Mouse (Mus musculus): ENCODE results near the gene Nosip. TPM values are rescaled to one million over a fixed set of nuclear protein-coding genes. Genes with fewer than 3 reads are reported as not detected.

The Nosip gene
- polyA plus RNA-seq, 1 experiment from 2014 or later = 31.5 TPM

DNA sequence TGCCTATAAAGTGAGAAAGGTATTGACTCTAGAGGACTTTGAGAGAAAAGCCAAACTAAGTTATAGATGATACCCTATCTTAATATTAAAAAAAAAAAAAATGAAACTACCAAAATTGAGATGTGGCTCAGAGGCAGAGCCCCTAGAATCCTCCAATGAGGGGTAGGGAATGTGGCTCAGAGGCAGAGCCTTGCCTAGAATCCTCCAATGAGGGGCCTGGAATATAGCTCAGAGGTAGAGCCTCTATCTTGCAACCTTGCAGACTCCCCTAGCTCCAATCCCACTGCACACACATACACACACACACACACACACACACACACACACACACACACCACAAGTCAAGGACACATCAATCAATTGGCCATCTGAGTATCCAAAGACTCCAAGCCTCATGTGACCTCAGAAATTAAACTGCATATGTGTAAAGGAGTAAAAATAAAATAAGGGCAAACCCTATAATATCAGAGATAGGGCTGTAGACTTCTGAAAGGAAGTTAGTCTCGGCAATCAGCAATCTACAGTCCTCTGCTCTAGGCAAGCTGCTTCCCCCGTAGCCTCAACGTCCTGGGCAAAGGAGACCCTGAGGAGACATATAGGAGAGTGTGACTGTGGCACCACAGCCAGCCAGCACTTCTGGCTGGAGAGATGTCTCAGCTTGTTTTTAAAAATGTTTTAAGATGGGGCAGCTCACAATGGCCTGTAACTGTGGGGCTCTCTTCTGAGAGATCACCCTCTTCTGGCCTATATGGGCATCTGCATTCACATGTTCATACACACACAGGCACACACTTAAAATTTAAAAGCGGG, 5.2 kb downstream of the Nosip start:
- Histone ChIP-seq H3K9ac (no peak overlapping the region), H3K36me3 (0 out of 2 replicates have a peak, but pooled peaks cover 3% of the 10 kb centered on the region), H3K27me3 (no peaks in the 10 kb centered on the region), H3K9me3 (replicated peaks) (no peaks in the 10 kb centered on the region), H3K4me1 (replicated peaks) (peaks cover 40% of the 10 kb centered on the region), H3K27ac (no peak overlapping the region), H3K4me3 (replicated peaks) (no peak overlapping the region), H3K4me2 (no peak overlapping the region)
- DNase-seq = no peak
- WGBS (ENCODE audit: insufficient replicate concordance) = 49% methylated on average over 4 of the region's 4 CpGs
- peak; percentile 23 for ATAC-seq (ENCODE audit: low read depth)

GRCm38 (mm10) chr7:45068000-45068318, 5.7 kb downstream of the Nosip start:
- H3K9me3 ChIP-seq (replicated peaks) = no peaks in the 10 kb centered on the region
- ATAC-seq (ENCODE audit: low read depth) = peak; percentile 37
- no peak overlapping the region for H3K4me2 ChIP-seq
- H3K36me3 ChIP-seq = 0 out of 2 replicates have a peak, but pooled peaks cover 3% of the 10 kb centered on the region
- no peak overlapping the region for H3K9ac ChIP-seq
- WGBS (ENCODE audit: insufficient replicate concordance) = 15% methylated on average over 5 of the region's 5 CpGs
- H3K27ac ChIP-seq = no peak overlapping the region
- no peaks in the 10 kb centered on the region for H3K27me3 ChIP-seq
- H3K4me1 ChIP-seq (replicated peaks) = peaks cover 42% of the 10 kb centered on the region
- DNase-seq = peak; percentile 62
- no peak overlapping the region for H3K4me3 ChIP-seq (replicated peaks)

- DNase-seq (no peak), ATAC-seq (ENCODE audit: low read depth) (no peak)
- H3K27me3 ChIP-seq = no peaks in the 10 kb centered on the region
- H3K4me1 ChIP-seq (replicated peaks) = peaks cover 36% of the 10 kb centered on the region
- no peak overlapping the region for H3K9ac ChIP-seq
- WGBS (ENCODE audit: insufficient replicate concordance) = 53% methylated on average over 2 of the region's 2 CpGs
- H3K36me3 ChIP-seq = peaks cover 15% of the 10 kb centered on the region
- H3K27ac ChIP-seq = no peak overlapping the region
- H3K9me3 ChIP-seq (replicated peaks) = no peaks in the 10 kb centered on the region
- H3K4me2 ChIP-seq = no peak overlapping the region
- no peak overlapping the region for H3K4me3 ChIP-seq (replicated peaks)
Observed at GRCm38 (mm10) chr7:45069671-45070070, 7.4 kb downstream of the Nosip start.

GRCm38 (mm10) chr7:45072230-45072629, 10.0 kb downstream of the Nosip start:
- H3K4me3 ChIP-seq (replicated peaks) = no peak overlapping the region
- H3K36me3 ChIP-seq = peaks cover 41% of the 10 kb centered on the region
- H3K9ac ChIP-seq = no peak overlapping the region
- no peak overlapping the region for H3K4me2 ChIP-seq
- ATAC-seq (ENCODE audit: low read depth) = no peak
- no peaks in the 10 kb centered on the region for H3K9me3 ChIP-seq (replicated peaks)
- H3K4me1 ChIP-seq (replicated peaks) = peaks cover 37% of the 10 kb centered on the region
- no peak overlapping the region for H3K27ac ChIP-seq
- DNase-seq = no peak
- H3K27me3 ChIP-seq = no peaks in the 10 kb centered on the region
- 72% methylated on average over 2 of the region's 2 CpGs for WGBS (ENCODE audit: insufficient replicate concordance)

GRCm38 (mm10) chr7:45073171-45073707, 11.0 kb downstream of the Nosip start:
- Histone ChIP-seq H3K4me3 (replicated peaks) (no peak overlapping the region), H3K36me3 (peaks cover 45% of the 10 kb centered on the region), H3K9me3 (replicated peaks) (no peaks in the 10 kb centered on the region), H3K4me2 (no peak overlapping the region), H3K9ac (0 out of 2 replicates have a peak overlapping the region, but pooled peaks have one; percentile 22), H3K27me3 (no peaks in the 10 kb centered on the region), H3K4me1 (replicated peaks) (peaks cover 31% of the 10 kb centered on the region), H3K27ac (no peak overlapping the region)
- DNase-seq (no peak), ATAC-seq (ENCODE audit: low read depth) (no peak)
- WGBS (ENCODE audit: insufficient replicate concordance) = 50% methylated on average over 7 of the region's 7 CpGs

DNA sequence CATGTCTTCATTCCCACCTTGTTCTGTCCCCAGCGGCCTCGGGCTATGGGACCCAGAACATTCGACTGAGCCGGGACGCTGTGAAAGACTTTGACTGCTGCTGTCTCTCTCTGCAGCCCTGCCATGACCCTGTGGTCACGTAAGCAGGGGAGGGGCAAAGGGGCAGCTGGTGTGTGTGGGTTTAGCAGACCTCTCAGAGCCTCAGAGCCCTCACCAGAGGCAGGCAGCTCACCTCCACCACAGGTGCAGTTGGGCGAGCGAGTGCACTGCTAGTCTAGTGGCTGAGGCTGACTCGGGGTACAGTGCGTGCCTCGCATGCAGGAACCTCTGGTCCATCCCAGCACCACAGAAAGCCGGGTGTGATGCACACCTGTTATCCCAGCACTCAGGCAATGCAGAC, 11.7 kb downstream of the Nosip start:
- H3K9me3 ChIP-seq (replicated peaks) = no peaks in the 10 kb centered on the region
- peaks cover 45% of the 10 kb centered on the region for H3K36me3 ChIP-seq
- no peak overlapping the region for H3K9ac ChIP-seq
- no peaks in the 10 kb centered on the region for H3K27me3 ChIP-seq
- H3K4me1 ChIP-seq (replicated peaks) = peaks cover 27% of the 10 kb centered on the region
- DNase-seq (no peak), ATAC-seq (ENCODE audit: low read depth) (no peak)
- no peak overlapping the region for H3K4me3 ChIP-seq (replicated peaks)
- no peak overlapping the region for H3K27ac ChIP-seq
- no peak overlapping the region for H3K4me2 ChIP-seq
- WGBS (ENCODE audit: insufficient replicate concordance) = 82% methylated on average over 12 of the region's 12 CpGs

GRCm38 (mm10) chr7:45075405-45075804, 13.2 kb downstream of the Nosip start:
- ATAC-seq (ENCODE audit: low read depth) = 0 out of 2 replicates have a peak, but pooled peaks have one; percentile 8
- Histone ChIP-seq H3K27ac (no peak overlapping the region; the same call in 1 of the 2 replicates), H3K4me3 (replicated peaks) (no peak overlapping the region), H3K9ac (0 out of 2 replicates have a peak overlapping the region, but pooled peaks have one; percentile 15), H3K4me1 (replicated peaks) (peaks cover 31% of the 10 kb centered on the region), H3K9me3 (replicated peaks) (no peaks in the 10 kb centered on the region), H3K36me3 (peaks cover 45% of the 10 kb centered on the region), H3K27me3 (no peaks in the 10 kb centered on the region), H3K4me2 (no peak overlapping the region)
- 67% methylated on average over 4 of the region's 4 CpGs for WGBS (ENCODE audit: insufficient replicate concordance)
- no peak for DNase-seq

DNA sequence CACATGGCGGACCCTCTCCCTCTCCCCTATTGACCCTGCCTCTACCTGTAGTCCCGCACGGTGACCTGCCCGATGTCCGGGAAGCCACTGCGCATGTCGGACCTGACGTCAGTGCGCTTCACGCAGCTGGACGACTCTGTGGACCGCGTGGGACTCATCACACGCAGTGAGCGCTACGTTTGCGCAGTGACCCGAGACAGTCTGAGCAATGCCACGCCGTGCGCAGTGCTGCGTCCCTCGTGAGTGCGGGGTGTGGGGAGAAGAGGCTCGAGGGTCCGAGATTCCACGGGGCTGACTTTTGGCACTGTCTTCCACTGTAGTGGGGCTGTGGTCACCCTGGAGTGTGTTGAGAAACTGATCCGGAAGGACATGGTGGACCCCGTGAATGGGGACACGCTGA, 14.3 kb downstream of the Nosip start:
- Histone ChIP-seq H3K27me3 (no peaks in the 10 kb centered on the region), H3K36me3 (peaks cover 45% of the 10 kb centered on the region), H3K4me3 (replicated peaks) (no peak overlapping the region), H3K27ac (no peak overlapping the region), H3K4me2 (no peak overlapping the region), H3K4me1 (replicated peaks) (peaks cover 40% of the 10 kb centered on the region), H3K9me3 (replicated peaks) (no peaks in the 10 kb centered on the region), H3K9ac (no peak overlapping the region)
- ATAC-seq (ENCODE audit: low read depth) (no peak), DNase-seq (no peak)
- 86% methylated on average over 30 of the region's 30 CpGs for WGBS (ENCODE audit: insufficient replicate concordance)

DNA sequence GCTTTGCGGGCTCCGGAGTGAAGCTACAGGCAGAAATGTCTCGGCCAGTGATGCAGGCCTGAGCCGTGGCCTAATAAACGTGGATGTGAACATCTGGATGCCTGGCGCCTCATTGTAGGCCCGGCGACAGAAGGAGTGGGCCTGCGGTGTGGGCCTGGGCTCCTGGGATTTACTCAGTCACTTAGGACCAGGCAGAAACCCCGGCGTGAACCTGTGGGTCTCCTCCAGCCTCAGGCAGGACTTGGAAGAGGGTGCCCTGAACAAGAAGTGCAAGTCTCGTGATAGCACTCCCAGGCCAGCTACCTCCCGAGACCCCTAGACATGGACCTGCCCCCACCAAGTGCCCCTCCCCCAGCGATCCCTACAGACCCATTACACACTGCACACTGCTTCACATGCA, 15.1 kb downstream of the Nosip start:
- Histone ChIP-seq H3K4me3 (replicated peaks) (no peak overlapping the region), H3K9me3 (replicated peaks) (no peaks in the 10 kb centered on the region), H3K9ac (no peak overlapping the region), H3K27ac (no peak overlapping the region), H3K36me3 (peaks cover 45% of the 10 kb centered on the region), H3K4me2 (no peak overlapping the region), H3K4me1 (replicated peaks) (peaks cover 48% of the 10 kb centered on the region), H3K27me3 (no peaks in the 10 kb centered on the region)
- WGBS (ENCODE audit: insufficient replicate concordance) = 85% methylated on average over 14 of the region's 14 CpGs
- DNase-seq (no peak), ATAC-seq (ENCODE audit: low read depth) (no peak)

DNA sequence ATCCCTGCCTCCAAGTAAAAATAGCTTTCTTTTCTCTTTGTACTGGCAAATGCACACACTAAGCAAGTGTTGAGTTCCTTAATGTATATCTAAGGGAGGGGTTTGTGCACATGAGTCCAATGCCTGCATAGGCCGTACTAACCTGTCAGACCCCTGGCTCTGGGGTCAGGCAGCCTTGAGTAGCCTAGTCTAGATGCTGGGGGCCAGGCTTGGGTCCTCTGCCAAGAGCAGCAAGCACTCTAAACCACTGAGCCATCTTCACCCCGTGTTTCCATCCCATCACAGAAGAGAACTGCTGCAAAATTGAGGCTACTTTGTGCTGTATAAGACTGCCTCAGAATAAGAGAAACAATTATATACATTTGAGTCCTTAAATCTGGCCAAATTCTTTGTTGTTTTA, 15.6 kb downstream of the Nosip start:
- Histone ChIP-seq H3K36me3 (peaks cover 45% of the 10 kb centered on the region), H3K9me3 (replicated peaks) (no peaks in the 10 kb centered on the region), H3K9ac (no peak overlapping the region), H3K4me3 (replicated peaks) (no peak overlapping the region), H3K4me1 (replicated peaks) (peaks cover 51% of the 10 kb centered on the region), H3K4me2 (no peak overlapping the region), H3K27me3 (no peaks in the 10 kb centered on the region), H3K27ac (no peak overlapping the region)
- ATAC-seq (ENCODE audit: low read depth) (no peak), DNase-seq (no peak)
- WGBS (ENCODE audit: insufficient replicate concordance) = 92% methylated on average over 2 of the region's 2 CpGs

DNA sequence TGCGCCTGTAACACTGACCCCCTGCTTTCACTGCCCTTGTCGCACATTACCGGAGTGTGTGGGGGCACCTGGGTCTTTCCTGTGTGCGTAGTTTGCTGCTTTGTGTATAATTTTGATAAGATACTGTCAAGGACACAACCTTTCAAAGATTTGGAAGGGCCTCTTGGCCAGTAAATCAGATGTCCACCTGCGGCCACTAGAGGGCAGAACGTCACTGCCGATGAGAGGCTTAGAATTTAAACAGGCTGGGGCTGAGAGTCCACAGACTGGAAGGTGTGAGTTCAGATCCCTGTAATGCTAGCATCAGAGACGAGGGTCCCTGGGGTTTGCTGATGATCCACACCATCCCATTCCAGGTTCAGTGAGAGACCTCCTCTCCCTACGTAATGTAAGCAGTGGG, 16.3 kb downstream of the Nosip start:
- ATAC-seq (ENCODE audit: low read depth) (no peak), DNase-seq (peak; percentile 60)
- Histone ChIP-seq H3K36me3 (peaks cover 46% of the 10 kb centered on the region), H3K4me3 (replicated peaks) (no peak overlapping the region), H3K9ac (no peak overlapping the region), H3K27ac (no peak overlapping the region), H3K4me1 (replicated peaks) (peaks cover 53% of the 10 kb centered on the region), H3K27me3 (no peaks in the 10 kb centered on the region), H3K9me3 (replicated peaks) (no peaks in the 10 kb centered on the region), H3K4me2 (no peak overlapping the region)
- WGBS (ENCODE audit: insufficient replicate concordance) = 19% methylated on average over 9 of the region's 9 CpGs

DNA sequence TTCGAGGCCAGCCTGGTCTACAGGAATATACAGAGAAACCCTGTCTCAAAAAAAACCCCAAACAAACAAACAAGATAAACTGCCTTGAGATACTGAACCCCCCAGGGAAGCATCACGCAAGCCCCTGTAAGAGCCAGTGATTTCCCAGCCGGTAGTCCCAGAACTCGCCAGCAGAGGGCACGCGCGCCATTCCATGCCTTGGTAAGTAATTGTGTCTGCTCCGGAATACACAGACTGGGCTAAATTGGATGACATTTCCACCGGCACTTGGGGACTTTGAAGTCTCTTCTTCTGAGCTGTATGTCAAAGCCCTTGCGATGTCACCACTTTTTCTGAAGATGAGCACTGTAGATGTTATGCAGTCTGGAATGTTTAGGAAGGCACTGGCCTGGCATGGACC, 17.6 kb downstream of the Nosip start:
- H3K36me3 ChIP-seq = peaks cover 33% of the 10 kb centered on the region
- DNase-seq (peak; percentile 76), ATAC-seq (ENCODE audit: low read depth) (no peak)
- no peak overlapping the region for H3K9ac ChIP-seq
- H3K27me3 ChIP-seq = no peaks in the 10 kb centered on the region
- WGBS (ENCODE audit: insufficient replicate concordance) = 2% methylated on average over 10 of the region's 10 CpGs
- H3K27ac ChIP-seq = no peak overlapping the region
- H3K4me3 ChIP-seq (replicated peaks) = no peak overlapping the region
- H3K4me1 ChIP-seq (replicated peaks) = peaks cover 46% of the 10 kb centered on the region
- H3K9me3 ChIP-seq (replicated peaks) = no peaks in the 10 kb centered on the region
- no peak overlapping the region for H3K4me2 ChIP-seq

Data from liver, embryonic 13.5 days (tissue).